In genomic region chr12:111193331-111193730, GRCm38 (mm10) we compare ENCODE assay signal across 18 mouse cellular contexts. TPM values are rescaled to one million over a fixed set of nuclear protein-coding genes. Genes with fewer than 3 reads are reported as not detected.
DNase-seq lines count a peak whose midpoint lies in the region; ATAC-seq and TF ChIP-seq lines count a peak whose summit lies in the region.
"Had no signal": no experiment of that assay in that cellular context is flagged by ENCODE, and none has a peak within 500 bp of the region (broad histone marks: within the 10 kb centered on the region; RNA-seq: fewer than 3 reads in every experiment).

No protein-coding gene starts in this region.

- peaks cover 22% of the 10 kb centered on the region for H3K4me1 ChIP-seq in forebrain, embryonic 12.5 days
- peaks cover 10% of the 10 kb centered on the region; the same call in 1 of the 2 replicates for H3K4me1 ChIP-seq in forebrain, embryonic 16.5 days (replicated peaks; ENCODE audit: control insufficient read depth, insufficient read depth, low read length)
- H3K4me1 ChIP-seq in bone marrow, adult 2 months (ENCODE audit: control insufficient read depth, insufficient read depth, low read length) = peaks cover 9% of the 10 kb centered on the region
- no peaks in the 10 kb centered on the region for H3K4me1 ChIP-seq in heart, adult 2 months (ENCODE audit: control insufficient read depth, insufficient read depth, low read length)

- H3K4me3 ChIP-seq in forebrain, embryonic 12.5 days (replicated peaks) = no peak overlapping the region
- H3K4me3 ChIP-seq in forebrain, embryonic 16.5 days (replicated peaks; ENCODE audit: low read length) = no peak overlapping the region
- H3K4me3 ChIP-seq in layer of hippocampus, adult 2 months = no peak overlapping the region
- H3K4me3 ChIP-seq in bone marrow, adult 2 months (replicated peaks; ENCODE audit: control insufficient read depth, low read depth, low read length) = no peak overlapping the region
- H3K4me3 ChIP-seq in heart, adult 2 months = no peak overlapping the region
- H3K4me3 ChIP-seq: embryonic facial prominence, embryonic 15.5 days; limb, embryonic 15.5 days had no signal

- no peaks in the 10 kb centered on the region for H3K9me3 ChIP-seq in forebrain, embryonic 12.5 days
- H3K9me3 ChIP-seq in forebrain, embryonic 16.5 days (ENCODE audit: control insufficient read depth, low read length) = no peaks in the 10 kb centered on the region
- H3K9me3 ChIP-seq: embryonic facial prominence, embryonic 15.5 days; limb, embryonic 15.5 days had no signal

- H3K9ac ChIP-seq in forebrain, embryonic 12.5 days = no peak overlapping the region
- no peak overlapping the region for H3K9ac ChIP-seq in forebrain, embryonic 16.5 days (replicated peaks; ENCODE audit: low read depth, low read length)
- no peak overlapping the region for H3K9ac ChIP-seq in heart, adult 2 months (ENCODE audit: low read depth, low read length)
- H3K9ac ChIP-seq: embryonic facial prominence, embryonic 15.5 days; limb, embryonic 15.5 days had no signal

- WGBS in forebrain, embryonic 12.5 days = 79% methylated on average over 9 of the region's 9 CpGs
- WGBS in forebrain, embryonic 16.5 days = 58% methylated on average over 9 of the region's 9 CpGs
- WGBS in bone marrow, adult 2 months = 67% methylated on average over 9 of the region's 9 CpGs
- WGBS in heart, adult 2 months = 77% methylated on average over 9 of the region's 9 CpGs

- no peaks in the 10 kb centered on the region for H3K27me3 ChIP-seq in forebrain, embryonic 12.5 days
- H3K27me3 ChIP-seq in forebrain, embryonic 16.5 days (replicated peaks; ENCODE audit: control insufficient read depth, insufficient read depth, low read length) = no peaks in the 10 kb centered on the region
- H3K27me3 ChIP-seq in heart, adult 2 months (ENCODE audit: control insufficient read depth, insufficient read depth, low read length) = no peaks in the 10 kb centered on the region
- H3K27me3 ChIP-seq: embryonic facial prominence, embryonic 15.5 days; limb, embryonic 15.5 days had no signal

- TF ChIP-seq CTCF in layer of hippocampus, adult 2 months (conservative IDR thresholded peaks at IDR 0.05) = no peak
- no peak for TF ChIP-seq CTCF in bone marrow, adult 2 months (IDR thresholded peaks at IDR 0.05; ENCODE audit: control insufficient read depth, insufficient read depth, low read length)
- no peak for TF ChIP-seq CTCF in heart, adult 2 months (IDR thresholded peaks at IDR 0.05)

- H3K27ac ChIP-seq in forebrain, embryonic 12.5 days = peak overlapping the region; percentile 61
- no peak overlapping the region for H3K27ac ChIP-seq in forebrain, embryonic 16.5 days (ENCODE audit: low read length)
- H3K27ac ChIP-seq in layer of hippocampus, adult 2 months = peak overlapping the region; percentile 55
- peak overlapping the region; percentile 92 for H3K27ac ChIP-seq in bone marrow, adult 2 months (ENCODE audit: control insufficient read depth, insufficient read depth, low read depth, low read length, poor library complexity)
- H3K27ac ChIP-seq in heart, adult 2 months = no peak overlapping the region
- H3K27ac ChIP-seq: embryonic facial prominence, embryonic 15.5 days; limb, embryonic 15.5 days had no signal

- intact Hi-C loops in heart, adult 2 months (cut with DNase I) = no loop called here
- intact Hi-C loops in heart, postnatal 14 days (cut with DNase I) = no loop called here

- no peaks in the 10 kb centered on the region for H3K36me3 ChIP-seq in forebrain, embryonic 12.5 days (replicated peaks)
- H3K36me3 ChIP-seq in forebrain, embryonic 16.5 days (ENCODE audit: control insufficient read depth, insufficient read depth) = no peaks in the 10 kb centered on the region
- no peaks in the 10 kb centered on the region for H3K36me3 ChIP-seq in heart, adult 2 months (ENCODE audit: control insufficient read depth, insufficient read depth, low read length)
- H3K36me3 ChIP-seq: embryonic facial prominence, embryonic 15.5 days; limb, embryonic 15.5 days had no signal

- DNase-seq in layer of hippocampus, adult 2 months (ENCODE audit: low spot score in 2 of 2) = no peak
- no peak for DNase-seq in layer of hippocampus, adult 9-10 months (ENCODE audit: low spot score)
- DNase-seq in cerebellum, adult 9-11 months = peak; percentile 38
- no peak for DNase-seq in heart, adult 2 months
- DNase-seq in heart, postnatal 14 days = no peak
- DNase-seq: adrenal gland, adult 8-10 months; heart, postnatal 4 days; kidney, adult 9 months; right cerebral cortex, postnatal 4 days; thymus, postnatal 14 days had no signal

- H3K4me2 ChIP-seq in forebrain, embryonic 12.5 days = no peak overlapping the region
- H3K4me2 ChIP-seq in forebrain, embryonic 16.5 days (ENCODE audit: low read length) = no peak overlapping the region
- H3K4me2 ChIP-seq: embryonic facial prominence, embryonic 15.5 days; limb, embryonic 15.5 days had no signal

- TF ChIP-seq POLR2A in bone marrow, adult 2 months (IDR thresholded peaks at IDR 0.05; ENCODE audit: borderline replicate concordance, control insufficient read depth, low read depth, low read length) = no peak
- no peak for TF ChIP-seq POLR2A in heart, adult 2 months (IDR thresholded peaks at IDR 0.05; ENCODE audit: insufficient read depth, low read depth, low read length)

- ATAC-seq in forebrain, embryonic 12.5 days (ENCODE audit: low FRiP score) = no peak
- ATAC-seq in forebrain, embryonic 16.5 days = no peak

- no peak for TF ChIP-seq EP300 in heart, adult 2 months (IDR thresholded peaks at IDR 0.05; ENCODE audit: insufficient read depth, low read depth, low read length)

- H3K79me2 ChIP-seq in heart, adult 2 months (replicated peaks; ENCODE audit: control insufficient read depth, insufficient read depth, low read length) = no peaks in the 10 kb centered on the region

RNA-seq across cellular contexts. Expression of gene 4930595D18Rik, which starts 9.0 kb away (rescaled TPM):
- not detected in 2 replicates for polyA plus RNA-seq in forebrain, embryonic 12.5 days (2016; fragmentation: Nextera tagmentation; extraction: Ambion mirVana)
- not detected in 2 replicates for polyA plus RNA-seq in forebrain, embryonic 16.5 days (2015; fragmentation: Nextera tagmentation; extraction: Ambion mirVana)
- total RNA-seq in layer of hippocampus, adult 2 months (2021) = not detected
- polyA plus RNA-seq in bone marrow, adult 2 months (2011; ENCODE audit: insufficient read depth, insufficient read length, low replicate concordance, missing spikeins) = not detected in 2 replicates
- total RNA-seq in heart, adult 2 months (2021) = not detected
- not detected in 2 replicates for polyA plus RNA-seq in heart, adult 2 months (2012; rRNA removed)
- total RNA-seq in heart, postnatal 14 days (2021) = not detected
- total RNA-seq: adrenal gland, adult 8-10 months; heart, postnatal 4 days; left cerebral cortex, adult 18-20 months had no signal
- polyA plus RNA-seq: embryonic facial prominence, embryonic 15.5 days; limb, embryonic 15.5 days; lung, postnatal 0 days; stomach, embryonic 14.5 days had no signal

RNA-seq across cellular contexts. Expression of gene Traf3, which starts 27.2 kb away (rescaled TPM):
- polyA plus RNA-seq in forebrain, embryonic 12.5 days (2016; fragmentation: Nextera tagmentation; extraction: Ambion mirVana) = 25.4 and 25.5 TPM in 2 replicates
- polyA plus RNA-seq in forebrain, embryonic 16.5 days (2015; fragmentation: Nextera tagmentation; extraction: Ambion mirVana) = 14.0 and 15.8 TPM in 2 replicates
- 10 to 100 TPM; 58.2 to 64.1 TPM for total RNA-seq in layer of hippocampus, adult 2 months (2021)
- polyA plus RNA-seq in bone marrow, adult 2 months (2011; ENCODE audit: insufficient read depth, insufficient read length, low replicate concordance, missing spikeins) = 2.4 and 9.2 TPM in 2 replicates
- total RNA-seq in heart, adult 2 months (2021) = 10 to 100 TPM; 12.4 to 13.9 TPM
- 11.8 and 14.2 TPM in 2 replicates for polyA plus RNA-seq in heart, adult 2 months (2012; rRNA removed)
- 10 to 100 TPM; 12.4 to 15.5 TPM for total RNA-seq in heart, postnatal 14 days (2021)

Comparison
In these comparisons a context has a peak if more than half of its experiments do, and no peak if none do; other contexts are left out.
1. H3K27ac ChIP-seq: peak in forebrain, embryonic 12.5 days (single experiment), layer of hippocampus, adult 2 months (single experiment) and bone marrow, adult 2 months (single experiment); none in forebrain, embryonic 16.5 days (single experiment) and heart, adult 2 months (single experiment).